Mouse (Mus musculus): ENCODE results near the gene Lrrc52.

GRCm38 (mm10) chr1:167426681-167427080 is 39.9 kb downstream of the Lrrc52 start:
- TF ChIP-seq CTCF (IDR thresholded peaks at IDR 0.05; ENCODE audit: insufficient read depth, low read length) = no peak
- no peak for TF ChIP-seq POLR2A (IDR thresholded peaks at IDR 0.05; ENCODE audit: borderline replicate concordance, extremely low read depth, low read depth, low read length)

All from lung, adult 2 months (tissue).